Mouse (Mus musculus) kidney, postnatal 25 days (tissue): Measurements from ENCODE around the gene Nt5m.

Experiments used
- DNase-seq, 2 experiments: peaks; one replicate each; pipeline ENCODE4 v3.0.0; 2021; ENCODE audit warnings: mixed read lengths in 2 of 2

Nt5m gene

GRCm38 (mm10) chr11:59906521-59907123 lies 67.4 kb downstream of the Nt5m start:
- DNase-seq = no peak

GRCm38 (mm10) chr11:59908446-59908845 lies 69.2 kb downstream of the Nt5m start:
- DNase-seq = peak; percentile 57 to 76

GRCm38 (mm10) chr11:59910586-59910985 lies 71.3 kb downstream of the Nt5m start:
- DNase-seq = peak in 1 of 2 experiments; percentile 16

GRCm38 (mm10) chr11:59911523-59911922 lies 72.3 kb downstream of the Nt5m start:
- no peak for DNase-seq

GRCm38 (mm10) chr11:59913702-59914101 lies 74.5 kb downstream of the Nt5m start:
- DNase-seq = no peak

GRCm38 (mm10) chr11:59918014-59918413 lies 78.8 kb downstream of the Nt5m start:
- peak; percentile 54 to 77 for DNase-seq

- no peak for DNase-seq
These were observed 80.2 kb downstream of the Nt5m start for GRCm38 (mm10) chr11:59919401-59919800.

- DNase-seq = no peak
These were observed 81.1 kb downstream of the Nt5m start for GRCm38 (mm10) chr11:59920331-59920730.

GRCm38 (mm10) chr11:59921265-59921664 lies 82.0 kb downstream of the Nt5m start:
- DNase-seq = peak; percentile 80 to 89

- DNase-seq = no peak
These were observed 90.8 kb downstream of the Nt5m start for GRCm38 (mm10) chr11:59930031-59930430.
